Mouse (Mus musculus): ENCODE results near the gene Cpox. TPM values are rescaled to one million over a fixed set of nuclear protein-coding genes. Genes with fewer than 3 reads are reported as not detected.

The Cpox gene
- polyA plus RNA-seq, 1 experiment from 2014 or later: 40.9 TPM

- H3K9ac ChIP-seq (ENCODE audit: low read depth, low read length): peak overlapping the region; percentile 72
- no peaks in the 10 kb centered on the region for H3K27me3 ChIP-seq (ENCODE audit: insufficient read depth, low read length)
- H3K4me3 ChIP-seq (replicated peaks; ENCODE audit: low read depth, low read length): peak overlapping the region; percentile 84
- H3K4me1 ChIP-seq (replicated peaks; ENCODE audit: insufficient read depth, low read length): no peaks in the 10 kb centered on the region
- ATAC-seq (replicated peaks; ENCODE audit: low FRiP score, low read depth) (peak; percentile 91), DNase-seq (ENCODE audit: low spot score) (no peak)
- no peaks in the 10 kb centered on the region for H3K9me3 ChIP-seq (replicated peaks; ENCODE audit: low read length)
- peaks cover 30% of the 10 kb centered on the region for H3K36me3 ChIP-seq (ENCODE audit: insufficient read depth, low read length)
- no peak for TF ChIP-seq CTCF (IDR thresholded peaks at IDR 0.05; ENCODE audit: low read depth)
- H3K27ac ChIP-seq: peak overlapping the region; percentile 85
- H3K4me2 ChIP-seq (ENCODE audit: low read length): peak overlapping the region; percentile 78
- WGBS: under 1% methylated on average over 29 of the region's 31 CpGs
These were observed 58.1 kb downstream of the Cpox start for GRCm38 (mm10) chr16:58728176-58728671.

- Histone ChIP-seq H3K4me3 (replicated peaks; ENCODE audit: low read depth, low read length) (no peak overlapping the region), H3K4me2 (ENCODE audit: low read length) (no peak overlapping the region), H3K4me1 (replicated peaks; ENCODE audit: insufficient read depth, low read length) (no peaks in the 10 kb centered on the region), H3K27ac (no peak overlapping the region), H3K9me3 (replicated peaks; ENCODE audit: low read length) (no peaks in the 10 kb centered on the region), H3K9ac (ENCODE audit: low read depth, low read length) (no peak overlapping the region), H3K36me3 (ENCODE audit: insufficient read depth, low read length) (peaks cover 4% of the 10 kb centered on the region; the same call in 1 of the 2 replicates), H3K27me3 (ENCODE audit: insufficient read depth, low read length) (no peaks in the 10 kb centered on the region)
- DNase-seq (ENCODE audit: low spot score) (no peak), ATAC-seq (replicated peaks; ENCODE audit: low FRiP score, low read depth) (no peak)
- 87% methylated on average over 4 of the region's 4 CpGs for WGBS
- TF ChIP-seq CTCF (IDR thresholded peaks at IDR 0.05; ENCODE audit: low read depth): peak; percentile 12; the same call in 1 of the 2 replicates
These were observed 68.1 kb downstream of the Cpox start for GRCm38 (mm10) chr16:58738205-58738604.

GRCm38 (mm10) chr16:58738800-58739199, 68.7 kb downstream of the Cpox start:
- WGBS: 90% methylated on average over 1 of the region's 1 CpGs
- ATAC-seq (replicated peaks; ENCODE audit: low FRiP score, low read depth) (no peak), DNase-seq (ENCODE audit: low spot score) (no peak)
- Histone ChIP-seq H3K4me1 (replicated peaks; ENCODE audit: insufficient read depth, low read length) (no peaks in the 10 kb centered on the region), H3K36me3 (ENCODE audit: insufficient read depth, low read length) (0 out of 2 replicates have a peak, but pooled peaks cover 2% of the 10 kb centered on the region), H3K9ac (ENCODE audit: low read depth, low read length) (no peak overlapping the region), H3K27me3 (ENCODE audit: insufficient read depth, low read length) (no peaks in the 10 kb centered on the region), H3K27ac (no peak overlapping the region), H3K4me2 (ENCODE audit: low read length) (no peak overlapping the region), H3K9me3 (replicated peaks; ENCODE audit: low read length) (no peaks in the 10 kb centered on the region), H3K4me3 (replicated peaks; ENCODE audit: low read depth, low read length) (no peak overlapping the region)
- no peak for TF ChIP-seq CTCF (IDR thresholded peaks at IDR 0.05; ENCODE audit: low read depth)

GRCm38 (mm10) chr16:58740751-58741150, 70.7 kb downstream of the Cpox start:
- H3K27me3 ChIP-seq (ENCODE audit: insufficient read depth, low read length): no peaks in the 10 kb centered on the region
- ATAC-seq (replicated peaks; ENCODE audit: low FRiP score, low read depth) (no peak), DNase-seq (ENCODE audit: low spot score) (no peak)
- WGBS: 89% methylated on average over 5 of the region's 5 CpGs
- no peak overlapping the region for H3K4me2 ChIP-seq (ENCODE audit: low read length)
- H3K4me3 ChIP-seq (replicated peaks; ENCODE audit: low read depth, low read length): no peak overlapping the region
- no peak overlapping the region for H3K9ac ChIP-seq (ENCODE audit: low read depth, low read length)
- no peaks in the 10 kb centered on the region for H3K9me3 ChIP-seq (replicated peaks; ENCODE audit: low read length)
- no peak overlapping the region for H3K27ac ChIP-seq
- H3K4me1 ChIP-seq (replicated peaks; ENCODE audit: insufficient read depth, low read length): no peaks in the 10 kb centered on the region
- TF ChIP-seq CTCF (IDR thresholded peaks at IDR 0.05; ENCODE audit: low read depth): no peak
- H3K36me3 ChIP-seq (ENCODE audit: insufficient read depth, low read length): no peaks in the 10 kb centered on the region

- ATAC-seq (replicated peaks; ENCODE audit: low FRiP score, low read depth): no peak
- Histone ChIP-seq H3K27me3 (ENCODE audit: insufficient read depth, low read length) (no peaks in the 10 kb centered on the region), H3K27ac (no peak overlapping the region), H3K9ac (ENCODE audit: low read depth, low read length) (no peak overlapping the region), H3K4me3 (replicated peaks; ENCODE audit: low read depth, low read length) (no peak overlapping the region), H3K36me3 (ENCODE audit: insufficient read depth, low read length) (no peaks in the 10 kb centered on the region), H3K9me3 (replicated peaks; ENCODE audit: low read length) (no peaks in the 10 kb centered on the region), H3K4me1 (replicated peaks; ENCODE audit: insufficient read depth, low read length) (no peaks in the 10 kb centered on the region), H3K4me2 (ENCODE audit: low read length) (no peak overlapping the region)
- 75% methylated on average over 4 of the region's 4 CpGs for WGBS
- DNase-seq (ENCODE audit: low spot score): no peak
- TF ChIP-seq CTCF (IDR thresholded peaks at IDR 0.05; ENCODE audit: low read depth): no peak
These were observed 76.6 kb downstream of the Cpox start for GRCm38 (mm10) chr16:58746715-58747114.

GRCm38 (mm10) chr16:58751314-58751713, 81.2 kb downstream of the Cpox start:
- TF ChIP-seq CTCF (IDR thresholded peaks at IDR 0.05; ENCODE audit: low read depth): peak; percentile 77
- Histone ChIP-seq H3K27me3 (ENCODE audit: insufficient read depth, low read length) (no peaks in the 10 kb centered on the region), H3K36me3 (ENCODE audit: insufficient read depth, low read length) (no peaks in the 10 kb centered on the region), H3K9me3 (replicated peaks; ENCODE audit: low read length) (no peaks in the 10 kb centered on the region), H3K27ac (no peak overlapping the region), H3K4me3 (replicated peaks; ENCODE audit: low read depth, low read length) (no peak overlapping the region), H3K4me1 (replicated peaks; ENCODE audit: insufficient read depth, low read length) (no peaks in the 10 kb centered on the region), H3K9ac (ENCODE audit: low read depth, low read length) (no peak overlapping the region), H3K4me2 (ENCODE audit: low read length) (no peak overlapping the region)
- 11% methylated on average over 1 of the region's 1 CpGs for WGBS
- ATAC-seq (replicated peaks; ENCODE audit: low FRiP score, low read depth) (no peak), DNase-seq (ENCODE audit: low spot score) (peak; percentile 73)

GRCm38 (mm10) chr16:58756191-58756590, 86.1 kb downstream of the Cpox start:
- no peaks in the 10 kb centered on the region for H3K9me3 ChIP-seq (replicated peaks; ENCODE audit: low read length)
- H3K4me1 ChIP-seq (replicated peaks; ENCODE audit: insufficient read depth, low read length): no peaks in the 10 kb centered on the region
- TF ChIP-seq CTCF (IDR thresholded peaks at IDR 0.05; ENCODE audit: low read depth): no peak
- H3K4me3 ChIP-seq (replicated peaks; ENCODE audit: low read depth, low read length): no peak overlapping the region
- H3K36me3 ChIP-seq (ENCODE audit: insufficient read depth, low read length): no peaks in the 10 kb centered on the region
- no peak overlapping the region for H3K9ac ChIP-seq (ENCODE audit: low read depth, low read length)
- DNase-seq (ENCODE audit: low spot score) (no peak), ATAC-seq (replicated peaks; ENCODE audit: low FRiP score, low read depth) (no peak)
- no peaks in the 10 kb centered on the region for H3K27me3 ChIP-seq (ENCODE audit: insufficient read depth, low read length)
- H3K27ac ChIP-seq: no peak overlapping the region
- no peak overlapping the region for H3K4me2 ChIP-seq (ENCODE audit: low read length)

Data from kidney, postnatal 0 days (tissue).